Mouse (Mus musculus) liver, embryonic 12.5 days (tissue): Measurements from ENCODE around the gene Ucn2. TPM values are rescaled to one million over a fixed set of nuclear protein-coding genes. Genes with fewer than 3 reads are reported as not detected.

Experiments
- ATAC-seq: fragments of 200-750 bp; cut with Nextera tagmentation; 2 replicates; pipeline ENCODE4 v1.8.0; 2017; ENCODE audit warnings: moderate number of reproducible peaks, mild to moderate bottlenecking, moderate library complexity
- H3K27ac ChIP-seq: fragments of 300-500 bp; sonication (generic); 2 replicates; pipeline ENCODE4 v1.5.1; 2016; ENCODE audit warnings: mild to moderate bottlenecking
- H3K27me3 ChIP-seq: fragments of 300-500 bp; sonication (generic); replicated peaks from 2 replicates; pipeline ENCODE4 v1.6.1; 2016; ENCODE audit warnings: mild to moderate bottlenecking, moderate library complexity
- H3K36me3 ChIP-seq: fragments of 300-500 bp; sonication (generic); 2 replicates; pipeline ENCODE4 v1.6.1; 2016; ENCODE audit warnings: mild to moderate bottlenecking, moderate library complexity
- H3K4me1 ChIP-seq: fragments of 300-500 bp; sonication (generic); 2 replicates; pipeline ENCODE4 v1.6.1; 2016
- H3K4me2 ChIP-seq: fragments of 300-500 bp; sonication (generic); 2 replicates; pipeline ENCODE4 v1.6.1; 2016; ENCODE audit warnings: mild to moderate bottlenecking, moderate library complexity
- H3K4me3 ChIP-seq: fragments of 300-500 bp; sonication (generic); 2 replicates; pipeline ENCODE4 v1.5.1; 2016; ENCODE audit warnings: mild to moderate bottlenecking, moderate library complexity
- H3K9ac ChIP-seq: fragments of 300-500 bp; sonication (generic); 2 replicates; pipeline ENCODE4 v1.6.1; 2016; ENCODE audit warnings: mild to moderate bottlenecking, moderate library complexity
- H3K9me3 ChIP-seq: fragments of 300-500 bp; sonication (generic); replicated peaks from 2 replicates; pipeline ENCODE4 v1.6.1; 2016; ENCODE audit warnings: mild to moderate bottlenecking, moderate library complexity
- WGBS: fragments of 180-500 bp; shearing (Covaris S2); methylation state at CpG from one replicate; pipeline ENCODE4 v1.1.7; 2016; ENCODE audit not compliant: insufficient replicate concordance; 5-methylcytosine and 5-hydroxymethylcytosine counted together
- polyA plus RNA-seq: library from polyadenylated mRNA; unstranded; fragments of >200 nt; fragmentation: Nextera tagmentation; extraction: Ambion mirVana; gene quantifications from 2 replicates; pipeline ENCODE4 v1.2.1, GENCODE M21; 2016

The Ucn2 gene
- polyA plus RNA-seq, 1 experiment from 2014 or later = not detected

- Histone ChIP-seq H3K27ac (peak overlapping the region; percentile 82), H3K4me1 (peaks cover 47% of the 10 kb centered on the region), H3K9ac (peak overlapping the region; percentile 41), H3K9me3 (no peaks in the 10 kb centered on the region), H3K27me3 (0 out of 2 replicates have a peak, but pooled peaks cover 8% of the 10 kb centered on the region), H3K4me2 (peak overlapping the region; percentile 60), H3K36me3 (no peaks in the 10 kb centered on the region), H3K4me3 (peak overlapping the region; percentile 26)
- peak; percentile 89 for ATAC-seq
- 16% methylated on average over 11 of the region's 11 CpGs for WGBS
These were observed 31.3 kb downstream of the Ucn2 start for GRCm38 (mm10) chr9:109016973-109017604.

GRCm38 (mm10) chr9:109021428-109021827, 35.6 kb downstream of the Ucn2 start:
- Histone ChIP-seq H3K9ac (no peak overlapping the region), H3K4me2 (no peak overlapping the region), H3K27me3 (0 out of 2 replicates have a peak, but pooled peaks cover 5% of the 10 kb centered on the region), H3K27ac (no peak overlapping the region), H3K36me3 (no peaks in the 10 kb centered on the region), H3K9me3 (no peaks in the 10 kb centered on the region), H3K4me1 (peaks cover 20% of the 10 kb centered on the region), H3K4me3 (no peak overlapping the region)
- 41% methylated on average over 4 of the region's 4 CpGs for WGBS
- no peak for ATAC-seq

- no peak for ATAC-seq
- Histone ChIP-seq H3K4me2 (no peak overlapping the region), H3K9me3 (no peaks in the 10 kb centered on the region), H3K9ac (no peak overlapping the region), H3K36me3 (no peaks in the 10 kb centered on the region), H3K4me3 (no peak overlapping the region), H3K27ac (no peak overlapping the region), H3K4me1 (peaks cover 4% of the 10 kb centered on the region), H3K27me3 (0 out of 2 replicates have a peak, but pooled peaks cover 5% of the 10 kb centered on the region)
- WGBS = 70% methylated on average over 17 of the region's 17 CpGs
These were observed 37.3 kb downstream of the Ucn2 start for GRCm38 (mm10) chr9:109022866-109023685.

GRCm38 (mm10) chr9:109027521-109027920, 41.7 kb downstream of the Ucn2 start:
- Histone ChIP-seq H3K9me3 (no peaks in the 10 kb centered on the region), H3K36me3 (no peaks in the 10 kb centered on the region), H3K27me3 (no peaks in the 10 kb centered on the region), H3K4me3 (no peak overlapping the region), H3K4me1 (peaks cover 10% of the 10 kb centered on the region), H3K4me2 (no peak overlapping the region), H3K27ac (no peak overlapping the region), H3K9ac (no peak overlapping the region)
- no peak for ATAC-seq
- 70% methylated on average over 8 of the region's 8 CpGs for WGBS

- Histone ChIP-seq H3K9ac (no peak overlapping the region), H3K4me1 (peaks cover 13% of the 10 kb centered on the region), H3K27me3 (no peaks in the 10 kb centered on the region), H3K36me3 (no peaks in the 10 kb centered on the region), H3K9me3 (no peaks in the 10 kb centered on the region), H3K4me2 (no peak overlapping the region), H3K4me3 (no peak overlapping the region), H3K27ac (no peak overlapping the region)
- ATAC-seq = no peak
- 76% methylated on average over 3 of the region's 3 CpGs for WGBS
These were observed 42.6 kb downstream of the Ucn2 start for GRCm38 (mm10) chr9:109028421-109028820.

- no peaks in the 10 kb centered on the region for H3K9me3 ChIP-seq
- no peak for ATAC-seq
These were observed 43.1 kb downstream of the Ucn2 start for GRCm38 (mm10) chr9:109028919-109029318.

GRCm38 (mm10) chr9:109030312-109030711, 44.5 kb downstream of the Ucn2 start:
- no peak overlapping the region for H3K4me2 ChIP-seq
- no peaks in the 10 kb centered on the region for H3K27me3 ChIP-seq
- H3K4me3 ChIP-seq = no peak overlapping the region
- H3K36me3 ChIP-seq = no peaks in the 10 kb centered on the region
- H3K27ac ChIP-seq = no peak overlapping the region
- peaks cover 13% of the 10 kb centered on the region for H3K4me1 ChIP-seq
- WGBS = 49% methylated on average over 3 of the region's 3 CpGs
- no peaks in the 10 kb centered on the region for H3K9me3 ChIP-seq
- ATAC-seq = no peak
- no peak overlapping the region for H3K9ac ChIP-seq

More at GRCm38 (mm10) chr9:109028919-109029318, 43.1 kb downstream of the Ucn2 start:
- H3K27ac ChIP-seq = no peak overlapping the region
- H3K4me2 ChIP-seq = no peak overlapping the region
- H3K4me3 ChIP-seq = no peak overlapping the region
- 64% methylated on average over 5 of the region's 5 CpGs for WGBS
- H3K27me3 ChIP-seq = no peaks in the 10 kb centered on the region
- no peaks in the 10 kb centered on the region for H3K36me3 ChIP-seq
- H3K4me1 ChIP-seq = peaks cover 13% of the 10 kb centered on the region
- H3K9ac ChIP-seq = no peak overlapping the region

- WGBS = 83% methylated on average over 7 of the region's 7 CpGs
- Histone ChIP-seq H3K4me2 (no peak overlapping the region), H3K36me3 (no peaks in the 10 kb centered on the region), H3K9ac (no peak overlapping the region), H3K4me3 (no peak overlapping the region), H3K27me3 (no peaks in the 10 kb centered on the region), H3K9me3 (no peaks in the 10 kb centered on the region), H3K4me1 (peaks cover 13% of the 10 kb centered on the region), H3K27ac (no peak overlapping the region)
- ATAC-seq = no peak
These were observed 45.2 kb downstream of the Ucn2 start for GRCm38 (mm10) chr9:109031001-109031400.

- H3K4me1 ChIP-seq = peaks cover 13% of the 10 kb centered on the region
- no peak overlapping the region for H3K4me2 ChIP-seq
- H3K4me3 ChIP-seq = no peak overlapping the region
- WGBS = 75% methylated on average over 8 of the region's 8 CpGs
- H3K9ac ChIP-seq = no peak overlapping the region
- no peaks in the 10 kb centered on the region for H3K36me3 ChIP-seq
- ATAC-seq = no peak
- no peak overlapping the region for H3K27ac ChIP-seq
- H3K9me3 ChIP-seq = no peaks in the 10 kb centered on the region
- no peaks in the 10 kb centered on the region for H3K27me3 ChIP-seq
These were observed 45.9 kb downstream of the Ucn2 start for GRCm38 (mm10) chr9:109031686-109032085.

- no peaks in the 10 kb centered on the region for H3K36me3 ChIP-seq
- WGBS = 51% methylated on average over 6 of the region's 6 CpGs
- H3K27ac ChIP-seq = no peak overlapping the region
- H3K9me3 ChIP-seq = no peaks in the 10 kb centered on the region
- no peak overlapping the region for H3K4me2 ChIP-seq
- H3K9ac ChIP-seq = no peak overlapping the region
- H3K4me3 ChIP-seq = no peak overlapping the region
- H3K4me1 ChIP-seq = peaks cover 13% of the 10 kb centered on the region
- ATAC-seq = peak; percentile 70; the same call in 1 of the 2 replicates
- no peaks in the 10 kb centered on the region for H3K27me3 ChIP-seq
These were observed 46.6 kb downstream of the Ucn2 start for GRCm38 (mm10) chr9:109032435-109032834.
